Mouse (Mus musculus): ENCODE measurements around the gene Setd5.

Gene Setd5

DNA sequence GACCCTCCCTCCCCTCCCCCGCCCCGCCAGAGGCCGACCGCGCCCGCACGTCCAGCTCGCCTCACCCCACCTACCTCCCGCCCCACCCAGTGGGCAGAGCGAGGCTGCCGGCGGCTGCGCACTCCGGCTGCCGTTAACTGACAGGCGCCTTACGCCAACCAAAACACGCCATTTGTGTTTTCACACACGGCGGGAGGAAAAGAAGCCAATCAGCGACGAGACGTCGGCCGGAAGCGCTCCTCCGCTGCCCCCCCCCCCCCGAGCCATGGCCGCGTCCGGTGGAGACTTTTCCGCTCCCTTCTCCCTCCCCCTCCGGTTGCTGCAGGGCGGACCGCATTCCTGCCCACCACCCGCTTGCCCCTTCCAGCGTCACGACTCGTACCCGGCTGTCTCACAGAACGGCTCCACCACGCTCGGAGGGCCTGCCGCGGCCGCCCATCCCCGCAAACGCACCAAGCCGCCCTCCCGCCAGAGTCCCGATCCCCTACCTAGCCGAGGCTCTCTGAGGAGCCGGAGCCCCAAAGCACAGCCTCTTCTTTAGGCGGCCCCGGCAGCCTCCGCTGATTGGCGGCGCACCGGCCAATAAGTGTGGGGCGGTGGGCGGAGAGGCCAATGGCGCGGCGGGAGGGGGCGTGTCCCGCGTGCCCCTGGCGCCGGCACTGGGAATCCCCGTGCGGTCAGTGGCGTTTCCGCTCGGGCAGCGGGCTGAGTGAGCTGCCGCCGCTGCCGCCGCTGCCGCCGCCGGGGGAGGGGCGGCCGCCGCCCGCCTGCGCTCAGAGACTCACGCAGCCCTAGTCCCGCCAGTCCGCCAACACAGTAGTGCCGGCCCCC, at the start of gene Setd5:
Setd5 (plus strand) TSS at position 680 of the 831 bp plus-strand sequence.
- in situ Hi-C loops (cut with MboI; ENCODE audit: low sequenced_read_pairs): no loop called here

GRCm38 (mm10) chr6:113027446-113027845, 49.7 kb upstream of the Setd5 start:
- in situ Hi-C loops (cut with MboI; ENCODE audit: low sequenced_read_pairs): no loop called here

DNA sequence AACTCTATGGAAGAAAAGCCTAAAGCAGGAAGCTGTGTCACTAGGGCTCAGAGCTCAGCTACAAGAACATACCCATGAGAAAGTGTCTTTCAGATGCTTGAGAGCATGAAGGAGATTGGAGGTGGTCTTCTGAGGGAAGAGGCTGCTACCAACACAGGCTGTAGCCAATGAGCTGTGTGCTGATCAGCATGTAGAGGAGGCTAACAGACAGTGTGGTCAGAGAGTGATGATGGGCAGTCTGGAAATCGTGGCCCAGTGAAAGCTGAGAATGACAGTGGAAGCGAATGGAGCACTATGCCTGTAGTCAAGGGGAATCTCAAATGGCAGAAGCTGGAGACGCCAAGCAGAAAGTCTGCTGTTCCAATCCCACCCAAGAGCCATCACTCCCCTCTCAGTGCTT, 48.2 kb upstream of the Setd5 start:
- in situ Hi-C loops (cut with MboI; ENCODE audit: low sequenced_read_pairs): no loop called here

DNA sequence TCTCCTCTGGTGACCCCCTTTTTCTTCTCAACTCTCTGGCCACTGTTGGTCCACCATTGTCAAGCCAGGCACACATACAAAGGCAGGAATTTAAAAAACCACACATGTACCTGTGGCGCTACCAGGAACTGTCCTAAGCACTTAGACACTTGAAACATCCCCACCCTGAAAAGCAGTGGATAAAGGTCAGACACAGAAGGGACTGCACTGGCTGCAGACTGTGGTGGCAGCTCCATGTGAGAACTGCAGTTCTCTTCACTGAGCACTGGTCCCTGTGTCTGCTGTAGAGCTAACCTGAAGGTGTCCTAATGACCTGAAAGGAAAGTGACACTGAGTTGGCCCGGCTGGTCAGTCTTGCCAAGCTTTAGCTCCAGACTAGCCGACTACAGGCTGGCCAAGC, 46.6 kb upstream of the Setd5 start:
- in situ Hi-C loops (cut with MboI; ENCODE audit: low sequenced_read_pairs): no loop called here

DNA sequence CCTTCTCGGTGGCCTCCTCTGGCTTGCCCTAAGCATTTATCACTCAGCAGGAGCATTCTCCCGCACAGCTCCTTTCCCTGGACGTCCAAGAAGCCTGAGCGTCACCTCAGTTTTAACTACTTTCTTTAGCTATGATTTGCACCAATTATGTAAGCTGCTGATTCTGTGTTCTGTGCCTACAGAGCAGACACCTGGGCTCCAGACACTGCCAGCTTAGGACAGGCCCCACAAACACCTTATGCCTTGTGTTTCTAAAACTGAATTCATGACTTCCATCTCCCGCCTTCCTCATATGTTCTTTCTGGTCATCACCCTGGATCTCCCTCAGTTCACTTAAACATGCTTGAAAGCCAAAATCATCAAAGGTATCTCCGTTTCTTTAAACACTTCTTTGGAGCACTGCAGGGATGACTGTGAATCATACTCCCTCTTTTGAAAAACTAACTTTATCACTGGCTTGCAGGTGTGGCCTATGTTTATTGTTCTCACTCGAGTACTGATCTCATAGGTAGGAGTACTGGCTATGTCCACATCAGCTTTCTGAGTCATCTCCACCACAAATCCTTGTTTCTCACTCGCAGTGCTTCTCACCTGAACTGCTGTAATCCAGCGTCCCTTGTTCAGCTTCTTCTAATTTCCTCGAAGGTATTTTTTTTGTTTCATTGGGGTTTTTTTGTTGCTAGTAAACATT, 46.0 kb upstream of the Setd5 start:
- in situ Hi-C loops (cut with MboI; ENCODE audit: low sequenced_read_pairs): no loop called here

- in situ Hi-C loops (cut with MboI; ENCODE audit: low sequenced_read_pairs): no loop called here
Observed at GRCm38 (mm10) chr6:113032121-113032520, 45.0 kb upstream of the Setd5 start.

DNA sequence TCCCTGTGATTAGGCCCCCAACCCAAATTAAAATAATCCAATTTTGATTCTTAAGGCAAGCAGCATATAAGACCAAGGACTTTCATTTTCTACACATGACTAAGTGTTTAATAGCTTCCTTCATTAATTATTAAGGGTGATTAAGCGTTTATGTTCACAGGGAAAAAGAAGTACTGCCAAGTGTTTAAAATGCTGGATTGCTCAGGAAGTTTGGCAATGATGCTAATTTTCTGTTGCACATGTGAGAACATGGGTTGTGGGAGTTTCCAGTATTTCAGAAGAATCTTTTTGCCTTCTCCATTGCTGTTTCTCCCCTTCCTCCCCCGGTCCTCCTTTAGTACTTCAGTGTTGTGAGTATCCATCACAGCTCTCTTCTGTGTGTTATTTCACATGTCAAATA, 44.0 kb upstream of the Setd5 start:
- in situ Hi-C loops (cut with MboI; ENCODE audit: low sequenced_read_pairs): no loop called here

DNA sequence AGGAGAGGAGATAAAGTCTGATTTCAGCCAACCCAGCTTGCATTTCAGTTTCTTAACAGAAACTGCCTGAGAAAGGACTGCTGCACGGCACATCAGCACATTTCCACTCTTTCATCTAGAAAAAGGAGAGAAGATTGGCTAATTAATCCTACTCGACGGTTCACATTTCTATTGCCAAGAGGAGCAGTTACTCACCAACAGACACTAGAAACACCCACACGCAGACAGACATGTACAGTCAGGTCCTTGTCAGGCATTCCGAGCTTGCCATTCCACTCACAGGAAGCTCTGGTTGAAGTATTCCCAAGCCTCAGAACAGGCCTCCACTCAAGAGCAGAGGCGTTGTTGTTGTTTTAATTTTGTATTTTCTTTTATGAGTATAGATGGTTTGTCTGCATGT, 42.7 kb upstream of the Setd5 start:
- in situ Hi-C loops (cut with MboI; ENCODE audit: low sequenced_read_pairs): no loop called here

DNA sequence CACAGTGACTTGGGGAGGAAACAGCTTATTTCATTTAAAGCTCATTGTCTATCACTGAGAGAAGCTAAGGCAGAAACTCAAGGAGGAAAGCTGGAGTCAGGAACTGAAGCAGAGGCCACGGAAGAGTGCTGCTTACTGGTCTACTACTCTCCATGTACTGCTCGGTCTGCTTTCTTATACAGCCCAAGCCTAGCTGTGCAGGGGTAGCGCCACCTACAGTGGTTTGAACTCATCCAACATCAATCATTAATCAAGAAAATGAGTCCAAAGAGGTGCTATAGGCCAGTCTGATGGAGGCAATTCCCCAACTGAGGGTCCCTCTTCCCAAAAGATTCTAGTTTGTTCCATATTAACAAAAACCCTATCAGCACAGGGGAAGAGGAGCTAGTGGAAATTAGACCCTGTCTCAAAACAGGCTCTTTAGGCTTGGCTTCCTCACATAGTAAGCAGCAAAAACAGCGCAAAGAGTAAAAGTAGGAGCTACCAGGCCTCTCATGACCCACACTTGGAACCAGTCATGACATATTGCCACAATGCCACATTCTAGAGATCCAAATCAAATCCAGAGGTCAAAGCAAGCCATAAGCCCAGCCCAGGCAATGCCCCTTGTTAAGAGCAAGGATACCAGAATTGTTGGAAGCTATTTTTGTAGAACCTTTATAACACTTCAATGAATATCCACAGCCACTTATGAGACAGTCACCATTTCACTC, 40.5 kb upstream of the Setd5 start:
- in situ Hi-C loops (cut with MboI; ENCODE audit: low sequenced_read_pairs): no loop called here

DNA sequence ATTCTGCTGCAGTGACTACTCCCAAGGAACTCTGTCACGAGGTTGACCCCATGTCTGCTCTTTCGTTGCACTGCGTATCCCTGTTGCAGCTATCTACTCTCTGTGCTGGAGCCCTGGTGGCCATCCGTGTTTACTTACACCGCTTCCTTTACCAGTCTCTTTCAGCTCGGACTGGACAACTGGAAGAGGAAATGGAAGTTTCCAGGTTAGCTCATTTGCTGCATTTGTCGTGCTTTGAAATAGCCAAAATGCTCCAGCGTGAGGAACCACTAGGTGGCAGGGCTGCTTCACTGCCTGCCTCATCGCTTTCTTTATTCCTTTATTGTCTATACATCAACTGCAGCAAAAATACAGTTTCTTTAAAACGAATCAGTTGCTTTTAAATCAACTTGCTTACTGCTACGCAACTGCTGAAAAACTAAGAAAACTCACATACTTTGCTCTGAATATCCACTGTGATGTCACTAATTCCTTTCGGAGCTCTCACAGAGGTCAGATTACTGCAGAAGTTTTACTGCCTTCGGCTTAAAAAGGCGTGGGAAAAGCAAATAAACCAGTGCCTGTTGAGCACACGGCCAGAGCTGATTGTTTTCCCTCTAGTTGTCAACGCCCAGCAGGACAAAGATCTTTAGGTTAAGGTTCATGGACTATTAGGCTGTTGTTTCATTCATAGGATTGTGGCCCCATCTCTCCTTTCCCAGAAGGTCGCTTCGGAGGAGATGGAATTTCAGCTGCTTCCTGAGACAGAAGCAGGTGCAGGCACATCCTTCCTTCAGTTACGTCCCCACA, 39.0 kb upstream of the Setd5 start:
- in situ Hi-C loops (cut with MboI; ENCODE audit: low sequenced_read_pairs): no loop called here

DNA sequence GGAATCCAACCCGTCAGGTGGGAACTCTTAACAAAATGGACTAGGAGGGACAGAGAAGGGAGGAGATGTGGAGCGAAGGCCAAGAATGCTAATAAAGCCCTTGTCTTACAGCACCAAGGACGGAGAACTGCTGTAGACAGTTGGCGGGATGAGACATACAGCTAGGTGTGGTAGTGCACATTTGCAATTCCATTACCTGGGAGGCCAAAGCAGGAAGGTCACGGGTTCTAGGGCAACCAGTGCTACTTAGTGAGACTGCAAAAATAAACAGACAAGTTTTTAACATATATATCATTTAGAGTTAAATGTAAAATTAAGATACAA, 38.5 kb upstream of the Setd5 start:
- in situ Hi-C loops (cut with MboI; ENCODE audit: low sequenced_read_pairs): no loop called here

- in situ Hi-C loops (cut with MboI; ENCODE audit: low sequenced_read_pairs): no loop called here
Observed at GRCm38 (mm10) chr6:113040319-113040718, 36.8 kb upstream of the Setd5 start.

DNA sequence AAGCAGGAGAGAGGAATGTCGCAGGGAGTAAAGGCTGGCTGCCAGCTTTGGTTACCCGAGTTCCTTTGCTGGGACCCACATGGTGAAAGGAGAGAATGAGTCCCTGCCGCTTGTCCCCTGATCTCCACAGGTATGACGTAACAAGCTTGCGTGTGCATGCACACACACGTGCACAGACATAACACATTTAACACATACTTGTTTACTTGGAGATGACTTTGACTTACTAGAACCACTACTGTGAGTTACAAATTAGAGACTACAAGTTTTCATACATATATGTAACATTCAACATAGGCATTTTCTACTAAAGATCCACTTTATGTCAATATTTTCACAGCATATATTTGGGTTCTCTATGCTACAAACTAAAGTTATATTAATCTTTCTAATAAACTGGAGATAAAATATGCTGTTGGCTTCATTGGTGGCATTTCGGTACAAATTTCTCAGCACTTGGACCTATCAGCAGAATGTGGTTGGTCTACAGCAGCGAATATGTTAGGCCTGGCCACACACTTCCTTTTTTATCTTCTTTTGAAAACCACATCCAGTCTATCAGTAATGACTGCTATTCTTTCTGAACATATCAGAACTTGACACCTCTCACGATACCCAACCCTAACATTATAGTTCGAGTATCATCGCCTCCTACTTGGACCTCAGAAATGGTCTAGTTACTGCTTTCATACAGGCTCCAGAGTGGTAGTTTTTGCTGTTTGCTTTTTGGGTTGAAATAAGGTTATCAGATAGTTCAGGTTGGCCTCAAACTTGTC, 35.8 kb upstream of the Setd5 start:
- in situ Hi-C loops (cut with MboI; ENCODE audit: low sequenced_read_pairs): no loop called here

GRCm38 (mm10) chr6:113045575-113045974, 31.6 kb upstream of the Setd5 start:
- in situ Hi-C loops (cut with MboI; ENCODE audit: low sequenced_read_pairs): no loop called here

DNA sequence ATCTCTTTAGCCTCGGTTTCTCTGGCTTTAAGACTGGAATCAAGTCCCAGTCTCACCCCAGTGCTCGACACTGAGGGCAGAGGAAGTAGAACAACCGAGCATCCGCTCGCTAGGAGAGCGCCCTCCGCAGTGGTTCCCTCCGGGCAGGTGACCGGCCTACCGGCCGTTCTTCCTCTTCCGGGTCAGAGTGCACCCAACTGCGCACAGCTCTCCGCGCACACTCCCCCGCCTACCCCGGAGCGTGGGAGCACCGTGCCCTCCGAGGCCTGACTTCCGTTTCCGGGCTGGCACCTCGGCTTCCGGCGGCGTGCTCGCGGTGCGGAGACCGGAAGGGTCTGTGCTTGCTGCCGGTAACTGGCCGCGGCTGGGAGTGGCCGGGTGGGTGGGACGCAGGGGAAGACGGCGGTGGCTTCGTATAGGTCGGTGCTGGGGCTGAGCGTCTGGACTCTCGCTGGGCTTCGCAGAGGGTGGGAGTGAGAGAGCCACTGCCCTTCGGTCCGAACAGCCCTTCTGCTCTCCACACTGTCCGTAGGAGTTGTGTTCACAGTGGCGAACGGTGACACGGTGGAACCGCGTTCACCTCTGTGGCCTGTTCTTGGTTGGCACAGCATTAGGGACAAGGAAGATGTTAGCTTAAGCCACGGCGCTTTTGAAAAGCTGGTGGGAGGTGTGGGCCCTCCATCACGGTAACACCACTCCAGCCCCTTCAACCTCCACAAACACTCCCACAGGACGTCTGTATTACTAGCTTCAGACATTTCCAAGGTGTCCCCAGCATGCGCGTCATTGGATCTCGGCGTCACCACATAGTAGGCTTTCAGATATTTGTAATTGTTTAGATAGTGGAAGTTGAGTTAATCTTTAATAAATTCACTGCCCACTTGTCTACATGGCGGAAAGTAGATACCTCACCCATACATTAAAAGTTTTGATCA, 30.9 kb upstream of the Setd5 start, which contains the start of gene Thumpd3:
Thumpd3 (plus strand) TSS at position 185 of the 935 bp plus-strand sequence.
- in situ Hi-C loops (cut with MboI; ENCODE audit: low sequenced_read_pairs): no loop called here

- in situ Hi-C loops (cut with MboI; ENCODE audit: low sequenced_read_pairs): no loop called here
Observed at GRCm38 (mm10) chr6:113047016-113047746, 30.0 kb upstream of the Setd5 start.

GRCm38 (mm10) chr6:113048371-113048770, 28.8 kb upstream of the Setd5 start:
- in situ Hi-C loops (cut with MboI; ENCODE audit: low sequenced_read_pairs): no loop called here

DNA sequence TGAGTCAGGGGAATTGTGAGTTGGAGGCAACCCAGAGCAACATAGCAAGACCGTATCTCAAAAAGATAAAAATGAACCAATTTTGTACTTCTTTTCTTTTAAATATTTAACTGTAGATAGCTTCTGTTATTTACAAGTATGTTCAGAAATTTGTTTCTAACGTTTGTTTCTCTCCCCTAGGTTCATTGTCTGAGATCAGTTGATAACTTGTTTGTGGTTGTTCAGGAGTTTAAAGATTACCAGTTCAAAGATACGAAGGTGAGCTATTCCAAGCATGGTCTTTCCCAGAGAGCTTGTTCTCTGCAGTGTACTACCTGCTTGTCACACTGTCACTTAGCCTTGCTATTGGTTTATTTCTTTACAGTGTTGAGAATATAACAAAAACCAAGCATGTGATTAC, 28.0 kb upstream of the Setd5 start:
- in situ Hi-C loops (cut with MboI; ENCODE audit: low sequenced_read_pairs): no loop called here
